Mouse (Mus musculus) C2C12 (cell line): ENCODE data around the gene BC005624. TPM values are rescaled to one million over a fixed set of nuclear protein-coding genes. Genes with fewer than 3 reads are reported as not detected.
"Not testable (repeated sequence)": the region's sequence is repeated elsewhere in the genome, so short reads cannot be mapped to it uniquely, and the experiment has no call there.

ENCODE experiments used
- H3K27me3 ChIP-seq: one replicate; pipeline ENCODE4 v1.6.1; 2011; ENCODE audit not compliant: control insufficient read depth, insufficient read depth, insufficient read length
- H3K36me3 ChIP-seq: one replicate; pipeline ENCODE4 v1.6.1; 2011; ENCODE audit not compliant: control insufficient read depth, insufficient read depth
- H3K4me3 ChIP-seq: one replicate; pipeline ENCODE4 v1.5.1; 2011; ENCODE audit warnings: mild to moderate bottlenecking, control low read depth; ENCODE audit not compliant: poor library complexity, insufficient read depth, severe bottlenecking
- H3K79me2 ChIP-seq: one replicate; pipeline ENCODE4 v1.6.1; 2011; ENCODE audit not compliant: control insufficient read depth, insufficient read depth
- H3K79me3 ChIP-seq: one replicate; pipeline ENCODE4 v1.6.1; 2011; ENCODE audit warnings: low read depth, control low read depth
- H3ac ChIP-seq: one replicate; pipeline ENCODE3; 2011; ENCODE audit warnings: low read depth; ENCODE audit not compliant: control insufficient read depth, insufficient read length
- CEBPB ChIP-seq: IDR thresholded peaks from one replicate; pipeline ENCODE4 v1.6.1; 2011; ENCODE audit warnings: low read depth, mild to moderate bottlenecking, control low read depth, moderate library complexity
- CTCF ChIP-seq: IDR thresholded peaks from one replicate; pipeline ENCODE4 v1.5.1; 2011; ENCODE audit not compliant: control insufficient read depth, insufficient read depth, insufficient read length
- FOSL1 ChIP-seq: IDR thresholded peaks from one replicate; pipeline ENCODE4 v1.8.0; 2011; ENCODE audit warnings: mild to moderate bottlenecking, low read length; ENCODE audit not compliant: poor library complexity, insufficient read depth, severe bottlenecking
- MAX ChIP-seq: IDR thresholded peaks from one replicate; pipeline ENCODE4 v1.6.1; 2011; ENCODE audit warnings: mild to moderate bottlenecking, control low read depth
- MYOD1 ChIP-seq: IDR thresholded peaks from one replicate; pipeline ENCODE4 v1.6.1; 2011; ENCODE audit warnings: low read depth; ENCODE audit not compliant: control insufficient read depth, insufficient read length
- MYOG ChIP-seq: IDR thresholded peaks from one replicate; pipeline ENCODE4 v1.6.1; 2011; ENCODE audit not compliant: control insufficient read depth, insufficient read length; ENCODE audit errors: extremely low read depth
- USF1 ChIP-seq: IDR thresholded peaks from one replicate; pipeline ENCODE4 v1.6.1; 2011; ENCODE audit warnings: low read depth, mild to moderate bottlenecking, control low read depth, moderate library complexity
- polyA plus RNA-seq: library from polyadenylated mRNA; unstranded; fragments of >200 nt; fragmentation: generic; extraction: Trizol; gene quantifications from one replicate; pipeline ENCODE4 v1.2.1, GENCODE M21; 2012; ENCODE audit warnings: missing spikeins

Gene BC005624
- polyA plus RNA-seq, 1 experiment, result 36.9 TPM

DNA sequence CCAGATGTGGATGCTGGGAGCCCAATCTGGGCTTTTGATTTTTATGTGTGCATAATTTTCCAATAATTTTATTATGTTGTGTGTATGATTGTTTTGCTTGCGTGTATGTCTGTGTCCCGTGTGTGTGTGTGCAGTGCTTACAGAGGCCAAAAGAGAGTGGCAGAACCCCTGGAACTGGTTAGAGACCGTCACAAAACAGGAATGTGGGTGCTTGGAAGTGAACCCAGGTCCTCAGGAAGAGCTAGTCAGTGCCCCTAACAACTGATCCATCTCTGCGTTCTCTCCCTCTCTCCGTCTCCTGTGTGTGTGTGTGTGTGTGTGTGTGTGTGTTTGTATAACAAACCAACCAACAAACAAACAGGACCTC, 29.6 kb downstream of the BC005624 start:
- Histone ChIP-seq H3K36me3 (peaks cover 29% of the 10 kb centered on the region), H3ac (no peak overlapping the region), H3K4me3 (no peak overlapping the region), H3K79me2 (peaks cover 47% of the 10 kb centered on the region), H3K79me3 (peaks cover 37% of the 10 kb centered on the region), H3K27me3 (peaks cover 1% of the 10 kb centered on the region)
- no peak for TF ChIP-seq MAX
- no peak for TF ChIP-seq MYOD1

DNA sequence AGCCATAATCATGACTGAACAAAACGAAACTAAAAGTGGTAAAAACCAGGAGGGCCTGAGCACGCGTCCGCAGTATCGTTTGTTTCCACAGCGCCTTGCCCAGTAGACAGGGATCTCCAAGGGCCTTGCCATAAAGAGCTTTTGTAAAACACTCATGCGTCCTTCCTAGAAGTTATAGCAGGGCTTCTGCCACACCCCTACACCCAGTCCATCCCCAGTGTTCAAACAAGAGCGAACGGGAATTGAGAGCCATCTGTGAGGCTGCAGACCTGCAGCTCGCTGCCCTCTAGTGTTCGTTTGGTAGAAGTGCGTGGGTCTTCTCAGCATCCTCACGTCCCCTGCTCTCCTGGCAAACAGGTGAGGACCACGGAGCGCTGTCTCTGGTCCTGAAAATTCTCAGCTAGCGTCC, 39.4 kb downstream of the BC005624 start:
- H3ac ChIP-seq, result peak overlapping the region; percentile 31
- no peak for TF ChIP-seq CEBPB
- TF ChIP-seq FOSL1, result no peak
- TF ChIP-seq CTCF, result peak; percentile 86
- TF ChIP-seq USF1, result no peak
- peak; percentile 13 for TF ChIP-seq MYOD1
- TF ChIP-seq MYOG, result no peak
- TF ChIP-seq MAX, result peak; percentile 81

DNA sequence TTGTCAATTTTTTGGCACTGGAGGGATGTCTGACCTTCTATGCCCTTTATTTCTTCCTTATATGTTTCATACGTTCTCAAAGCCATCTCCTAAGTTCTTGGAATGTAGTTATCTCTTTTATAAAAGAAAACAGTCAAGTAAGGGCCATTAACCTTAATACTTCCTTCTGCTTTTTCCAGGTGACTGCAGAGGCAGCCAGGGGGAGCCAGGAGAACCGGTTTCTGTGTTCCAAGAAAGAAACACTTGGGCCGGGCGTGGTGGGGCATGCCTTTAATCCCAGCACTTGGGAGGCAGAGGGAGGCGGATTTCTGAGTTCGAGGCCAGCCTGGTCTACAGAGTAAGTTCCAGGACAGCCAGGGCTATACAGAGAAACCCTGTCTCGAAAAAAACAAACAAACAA, 39.9 kb downstream of the BC005624 start:
- not testable (repeated sequence) for H3K79me2 ChIP-seq, H3K36me3 ChIP-seq, H3ac ChIP-seq, H3K27me3 ChIP-seq, H3K79me3 ChIP-seq
- H3K4me3 ChIP-seq, result peak overlapping the region; percentile 23

More for the DNA sequence above, 39.4 kb downstream of the BC005624 start:
- Histone ChIP-seq H3K79me2 (no peaks in the 10 kb centered on the region), H3K4me3 (peak overlapping the region; percentile 23), H3K27me3 (peaks cover 6% of the 10 kb centered on the region), H3K79me3 (no peaks in the 10 kb centered on the region), H3K36me3 (no peaks in the 10 kb centered on the region)

DNA sequence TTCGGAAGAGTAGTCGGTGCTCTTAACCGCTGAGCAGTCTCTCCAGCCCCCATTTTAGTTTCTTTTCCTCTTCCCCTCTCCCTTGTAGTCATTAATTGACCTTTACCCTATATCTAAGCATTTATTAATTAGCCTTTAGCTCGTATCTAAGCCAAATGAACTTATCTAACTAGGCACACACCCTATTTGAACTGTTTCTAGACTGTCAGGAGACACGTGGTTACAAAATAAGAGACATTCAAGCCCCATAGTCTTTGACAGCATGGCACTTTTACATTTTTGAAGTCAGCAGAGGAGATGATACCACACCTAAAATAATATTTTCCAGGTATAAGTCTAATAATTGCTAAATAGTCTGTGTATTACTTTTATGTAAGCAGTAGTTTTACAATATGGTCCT, 40.4 kb downstream of the BC005624 start:
- TF ChIP-seq FOSL1 (no peak), MAX (no peak), USF1 (no peak), CEBPB (no peak), MYOD1 (no peak), CTCF (no peak), MYOG (no peak)
- H3ac ChIP-seq, result no peak overlapping the region
- no peaks in the 10 kb centered on the region for H3K27me3 ChIP-seq
- H3K79me2 ChIP-seq, result no peaks in the 10 kb centered on the region
- no peaks in the 10 kb centered on the region for H3K36me3 ChIP-seq
- no peaks in the 10 kb centered on the region for H3K79me3 ChIP-seq
- no peak overlapping the region for H3K4me3 ChIP-seq

DNA sequence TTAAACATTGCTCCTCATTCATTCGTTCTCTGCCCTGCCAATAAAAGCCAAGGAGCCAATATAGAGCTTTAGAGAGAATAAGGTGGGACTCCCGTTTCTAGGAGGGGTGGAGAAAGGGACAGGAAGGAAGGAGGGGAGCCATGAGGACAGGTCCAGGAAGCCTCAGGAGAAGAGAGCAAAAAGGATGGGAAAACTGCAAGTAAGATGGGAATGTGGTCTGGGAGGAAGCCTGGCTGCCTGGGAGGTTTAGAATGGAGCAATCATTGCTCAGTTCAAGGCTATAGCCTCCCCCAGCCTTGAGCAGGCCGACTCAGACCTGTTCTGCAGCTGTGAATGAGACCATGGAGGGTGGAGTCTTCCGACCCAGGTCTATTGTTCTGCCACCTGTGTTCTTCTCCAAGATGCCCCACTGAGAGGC, 43.4 kb downstream of the BC005624 start:
- no peak for TF ChIP-seq MYOD1
- TF ChIP-seq MYOG, result no peak
- TF ChIP-seq FOSL1, result no peak
- no peak for TF ChIP-seq USF1
- no peak for TF ChIP-seq CTCF
- no peak for TF ChIP-seq MAX
- no peak for TF ChIP-seq CEBPB
- Histone ChIP-seq H3K36me3 (no peaks in the 10 kb centered on the region), H3K27me3 (no peaks in the 10 kb centered on the region), H3ac (no peak overlapping the region), H3K79me3 (no peaks in the 10 kb centered on the region), H3K79me2 (no peaks in the 10 kb centered on the region), H3K4me3 (no peak overlapping the region)

DNA sequence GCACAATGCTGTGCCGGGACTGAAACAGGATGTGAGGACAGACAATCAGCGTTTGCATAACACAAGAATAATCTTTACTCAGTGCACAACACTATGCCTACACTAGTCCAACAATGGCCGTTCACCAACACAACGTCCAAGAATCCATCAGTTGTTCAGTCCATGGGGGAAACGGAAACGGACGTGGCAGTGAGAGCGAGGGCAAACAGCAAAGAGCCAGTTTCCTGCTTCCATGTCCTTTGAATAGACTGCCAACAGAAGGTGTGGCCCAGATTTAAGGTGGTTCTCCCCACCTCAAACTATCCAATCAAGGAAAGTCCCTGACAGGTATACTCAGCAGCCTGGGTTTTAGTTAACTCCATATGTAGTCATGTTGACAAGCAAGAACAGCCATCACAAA, 44.3 kb downstream of the BC005624 start:
- no peak overlapping the region for H3ac ChIP-seq
- H3K79me3 ChIP-seq, result no peaks in the 10 kb centered on the region
- no peaks in the 10 kb centered on the region for H3K79me2 ChIP-seq
- no peaks in the 10 kb centered on the region for H3K36me3 ChIP-seq
- no peaks in the 10 kb centered on the region for H3K27me3 ChIP-seq
- no peak overlapping the region for H3K4me3 ChIP-seq
- TF ChIP-seq MAX, result no peak
- no peak for TF ChIP-seq FOSL1
- TF ChIP-seq CEBPB, result no peak
- no peak for TF ChIP-seq USF1
- TF ChIP-seq MYOD1, result no peak
- no peak for TF ChIP-seq MYOG
- no peak for TF ChIP-seq CTCF

DNA sequence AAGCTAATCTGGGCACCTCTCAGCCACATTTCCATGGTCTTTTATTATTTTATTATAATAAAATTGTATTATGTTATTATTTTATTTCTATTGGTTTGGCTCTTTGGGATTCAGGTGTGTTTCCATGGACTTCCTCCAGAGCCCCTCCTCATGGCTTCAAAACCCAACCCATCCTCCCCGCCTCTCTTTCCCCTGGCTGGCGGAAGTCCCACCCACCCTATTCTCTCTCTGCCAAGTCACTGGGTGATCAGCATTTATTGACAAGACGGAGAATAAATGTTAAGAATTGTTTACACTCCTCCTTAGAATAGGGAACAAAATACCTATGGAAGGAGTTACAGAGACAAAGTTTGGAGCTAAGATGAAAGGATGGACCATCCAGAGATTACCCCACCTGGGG, 45.2 kb downstream of the BC005624 start:
- no peak overlapping the region for H3K4me3 ChIP-seq
- H3K36me3 ChIP-seq, result no peaks in the 10 kb centered on the region
- no peaks in the 10 kb centered on the region for H3K27me3 ChIP-seq
- no peaks in the 10 kb centered on the region for H3K79me2 ChIP-seq
- no peaks in the 10 kb centered on the region for H3K79me3 ChIP-seq
- no peak overlapping the region for H3ac ChIP-seq
- no peak for TF ChIP-seq USF1
- no peak for TF ChIP-seq MYOD1
- TF ChIP-seq MYOG, result no peak
- TF ChIP-seq CTCF, result no peak
- TF ChIP-seq CEBPB, result no peak
- no peak for TF ChIP-seq MAX
- TF ChIP-seq FOSL1, result no peak
